Mouse (Mus musculus) gonadal fat pad, adult 2 months (tissue): Measurements from ENCODE around the gene Yju2. TPM values are rescaled to one million over a fixed set of nuclear protein-coding genes. Genes with fewer than 3 reads are reported as not detected.

Experiments
- DNase-seq: peaks from one replicate; pipeline ENCODE4 v3.0.0-alpha.2; 2012; ENCODE audit warnings: low read depth
- polyA plus RNA-seq: library from polyadenylated mRNA; depleted of rRNA; stranded (reverse); fragments of >200 nt; gene quantifications from 2 replicates; pipeline ENCODE4 v1.2.3, GENCODE M21; 2012

Yju2 gene
- polyA plus RNA-seq, 1 experiment, result 8.3 TPM

- no peak for DNase-seq
These were observed 1.2 kb downstream of the Yju2 start for GRCm38 (mm10) chr17:55959946-55960740.

GRCm38 (mm10) chr17:55960791-55961190 is 1.9 kb downstream of the Yju2 start:
- no peak for DNase-seq

GRCm38 (mm10) chr17:55961631-55962030 is 2.7 kb downstream of the Yju2 start:
- no peak for DNase-seq

- DNase-seq, result no peak
These were observed 4.3 kb downstream of the Yju2 start for GRCm38 (mm10) chr17:55963171-55963570.

DNA sequence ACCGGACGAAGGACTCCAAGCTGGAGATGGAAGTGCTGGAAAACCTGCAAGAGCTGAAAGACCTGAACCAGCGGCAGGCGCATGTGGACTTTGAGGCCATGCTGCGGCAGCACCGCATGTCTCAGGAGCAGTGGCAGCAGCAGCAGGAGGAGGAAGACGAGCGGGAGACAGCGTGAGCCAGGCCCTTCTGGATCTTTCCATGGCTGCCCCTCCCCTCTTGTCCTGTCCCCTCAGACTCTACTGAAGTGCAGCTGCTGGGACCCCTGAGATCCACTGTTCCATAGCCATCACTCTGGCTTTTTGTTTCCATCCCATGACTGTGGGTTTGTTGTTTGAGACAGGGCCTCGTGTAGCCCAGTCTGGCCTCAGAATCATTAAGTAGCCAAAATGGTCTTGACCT is 5.6 kb downstream of the Yju2 start:
- DNase-seq, result no peak

GRCm38 (mm10) chr17:55964996-55965395 is 6.1 kb downstream of the Yju2 start:
- DNase-seq, result no peak

DNA sequence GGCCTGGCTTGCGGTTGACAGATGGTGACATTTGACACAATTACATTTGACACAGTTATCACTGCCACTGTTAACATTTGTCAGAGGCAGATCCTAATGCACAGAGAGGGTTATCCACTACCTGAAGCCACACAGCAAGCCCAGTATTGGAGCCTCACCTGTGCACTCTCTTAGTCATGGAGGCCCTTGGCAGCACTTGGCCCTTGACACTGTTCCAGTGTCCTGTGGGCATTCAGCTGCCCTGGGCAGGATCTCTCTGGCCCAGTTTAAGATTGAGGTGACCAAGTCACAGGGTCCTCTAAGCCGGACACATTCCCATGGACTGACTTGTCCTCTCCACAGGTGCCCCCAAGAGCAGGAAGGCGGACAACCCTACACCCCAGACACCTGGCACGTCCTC is 8.3 kb downstream of the Yju2 start:
- no peak for DNase-seq

GRCm38 (mm10) chr17:55968210-55968609 is 9.3 kb downstream of the Yju2 start:
- DNase-seq, result no peak

DNA sequence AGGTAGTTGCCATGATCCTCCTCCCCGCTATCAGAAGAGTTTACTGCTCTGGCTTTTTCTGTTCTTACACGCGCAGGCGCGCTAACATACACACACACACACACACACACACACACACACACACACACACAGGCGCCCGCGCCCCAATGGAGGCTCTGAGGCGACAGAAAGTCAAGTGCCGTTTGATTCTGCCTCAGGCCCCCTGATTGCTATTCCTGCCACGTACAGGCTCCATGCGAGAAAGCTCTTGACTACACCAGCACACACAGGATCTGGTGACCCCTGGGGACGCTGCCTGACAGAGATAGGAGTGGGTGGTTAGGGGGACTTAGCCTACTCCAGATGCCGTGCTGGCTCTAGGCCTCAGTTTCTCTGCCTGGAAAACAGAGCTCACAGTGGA is 10.7 kb downstream of the Yju2 start:
- DNase-seq, result no peak

DNA sequence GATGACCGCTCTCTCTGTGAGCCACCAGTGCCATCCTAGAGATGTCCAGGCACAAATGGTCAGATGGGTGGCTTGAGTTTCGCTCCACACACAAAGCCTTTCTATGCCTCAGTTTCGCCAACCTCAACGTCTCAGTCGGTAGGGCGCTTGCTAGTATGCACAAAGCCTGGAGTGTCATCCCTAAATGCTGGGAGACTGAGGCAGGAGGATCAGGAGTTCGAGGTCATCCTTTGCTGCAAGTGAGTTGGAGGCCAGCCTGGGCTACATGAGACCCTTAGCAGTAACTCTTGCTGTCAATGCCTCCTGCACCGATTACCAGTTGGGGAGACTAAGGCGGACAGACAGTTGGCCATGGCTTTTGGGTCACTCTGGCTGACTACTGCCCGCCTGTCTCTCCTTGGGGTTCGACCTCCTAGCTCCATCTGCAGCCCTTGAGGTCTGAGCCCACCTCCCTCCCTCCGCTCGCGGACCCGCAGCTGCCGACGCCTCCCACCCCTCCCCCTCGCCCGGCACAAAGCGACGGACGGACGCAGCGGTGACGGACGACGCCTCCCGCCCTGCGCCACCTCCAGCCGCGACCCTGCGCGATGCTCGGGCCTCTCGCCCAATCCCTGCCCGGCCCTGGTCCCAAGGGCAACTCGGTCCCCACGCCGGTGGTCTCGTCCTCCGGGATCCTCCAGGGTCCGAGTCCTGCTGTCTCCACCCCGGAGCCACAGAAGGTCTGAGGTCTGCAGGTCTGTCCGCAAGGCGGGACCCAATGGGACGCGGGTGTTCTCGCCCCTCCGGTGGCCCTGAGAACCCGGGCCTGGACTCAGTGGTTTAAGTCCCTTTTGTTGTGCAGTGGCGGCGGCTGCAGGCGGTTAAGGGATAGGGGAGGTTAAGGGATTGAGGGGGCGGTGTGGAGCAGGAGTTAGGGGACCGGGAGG is 11.3 kb downstream of the Yju2 start, which contains the start of gene Shd:
Gene Shd (plus strand): TSS at position 502 of the 926 bp plus-strand sequence.
- no peak for DNase-seq

- no peak for DNase-seq
These were observed 12.6 kb downstream of the Yju2 start for GRCm38 (mm10) chr17:55971453-55971852.

- no peak for DNase-seq
These were observed 17.5 kb downstream of the Yju2 start for GRCm38 (mm10) chr17:55976255-55976862.

DNA sequence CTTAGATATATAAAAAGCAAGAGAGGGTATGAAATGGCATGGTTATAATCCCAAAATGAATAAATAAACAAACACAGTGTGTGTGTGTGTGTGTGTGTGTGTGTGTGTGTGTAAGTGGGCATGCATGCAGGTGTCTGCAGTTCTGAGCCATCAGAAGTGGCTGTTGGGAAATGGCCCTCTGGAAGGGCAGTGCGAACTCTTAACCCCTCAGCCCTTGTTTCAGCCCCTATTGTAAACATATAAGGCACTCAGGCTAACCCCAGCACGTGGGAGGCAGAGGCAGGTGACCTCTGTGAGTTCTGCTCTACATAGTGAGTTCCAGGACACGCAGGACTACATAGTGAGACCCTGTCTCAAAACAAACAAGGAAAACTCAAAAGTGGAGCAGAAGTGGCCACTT is 18.4 kb downstream of the Yju2 start:
- DNase-seq, result no peak

- DNase-seq, result no peak
These were observed 27.4 kb downstream of the Yju2 start, which contains the start of gene Fsd1 for GRCm38 (mm10) chr17:55986030-55986961. Gene Fsd1 (plus strand): TSS chr17:55986509.

DNA sequence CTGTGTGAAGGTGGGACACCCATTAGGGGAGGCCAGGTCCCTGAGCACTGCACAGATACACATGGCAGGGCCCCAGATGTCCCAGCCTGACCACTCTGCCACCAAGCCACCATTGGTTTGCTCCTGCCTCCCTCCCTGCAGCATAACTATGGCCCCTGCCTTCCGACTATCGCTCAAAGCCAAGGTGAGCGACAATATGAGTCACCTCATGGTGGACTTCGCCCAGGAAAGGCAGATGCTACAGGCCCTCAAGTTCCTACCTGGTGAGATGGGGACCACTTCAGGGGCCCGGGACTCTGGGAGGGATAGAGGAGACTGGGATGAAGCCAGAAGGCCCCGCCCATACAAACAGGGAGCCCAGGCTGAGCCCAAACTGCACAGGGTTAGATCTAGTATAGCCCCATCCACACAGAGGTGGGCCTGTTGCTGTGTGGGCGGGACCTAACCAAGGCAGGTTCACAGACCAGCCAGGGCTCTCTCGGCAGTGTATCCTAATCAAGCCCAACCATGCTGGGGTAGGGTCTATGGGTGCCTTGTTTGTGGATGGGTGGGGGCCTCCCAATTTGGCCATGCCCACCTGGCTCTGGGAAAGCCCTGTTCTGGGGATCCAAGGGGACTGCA is 31.5 kb downstream of the Yju2 start:
- DNase-seq, result no peak

- no peak for DNase-seq
These were observed 37.1 kb downstream of the Yju2 start for GRCm38 (mm10) chr17:55996007-55996406.

- DNase-seq, result no peak
These were observed 41.0 kb downstream of the Yju2 start for GRCm38 (mm10) chr17:55999794-56000499.

GRCm38 (mm10) chr17:56003000-56003399 is 44.1 kb downstream of the Yju2 start:
- DNase-seq, result no peak

GRCm38 (mm10) chr17:56005415-56006061 is 46.6 kb downstream of the Yju2 start, which contains the start of the genes Stap2 and Mpnd:
Gene Stap2 (minus strand): TSS chr17:56005584.
Gene Mpnd (plus strand): TSS chr17:56005711.
- peak; percentile 66 for DNase-seq
